Mouse (Mus musculus) hindbrain, postnatal 0 days (tissue): ENCODE measurements at regions not wholly inside any gene's neighbourhood (a gene's known extent, or its start where the extent isn't known, plus 50 kb on each side); places are given as distances from the start of the nearest gene placed in this dataset.

Experiments
- ATAC-seq: fragments of 200-750 bp; cut with Nextera tagmentation; 2 replicates; pipeline ENCODE4 v1.8.0; 2017; ENCODE audit warnings: mild to moderate bottlenecking, moderate TSS enrichment, moderate library complexity
- DNase-seq: peaks from one replicate; pipeline ENCODE4 v3.0.0-alpha.2; 2015; ENCODE audit warnings: low spot score
- H3K27ac ChIP-seq: fragments of 300-500 bp; sonication (generic); 2 replicates; pipeline ENCODE4 v1.5.1; 2014; ENCODE audit warnings: mild to moderate bottlenecking
- H3K27me3 ChIP-seq: fragments of 300-500 bp; sonication (generic); 2 replicates; pipeline ENCODE4 v1.6.1; 2014; ENCODE audit warnings: low read length, mixed read lengths; ENCODE audit not compliant: insufficient read depth
- H3K36me3 ChIP-seq: fragments of 300-500 bp; sonication (generic); 2 replicates; pipeline ENCODE4 v1.6.1; 2014; ENCODE audit warnings: low read length, mixed read lengths; ENCODE audit not compliant: insufficient read depth
- H3K4me1 ChIP-seq: fragments of 300-500 bp; sonication (generic); 2 replicates; pipeline ENCODE4 v1.6.1; 2014; ENCODE audit warnings: antibody characterized with exemption, low read length, mixed read lengths; ENCODE audit not compliant: insufficient read depth
- H3K4me2 ChIP-seq: fragments of 300-500 bp; sonication (generic); 2 replicates; pipeline ENCODE4 v1.6.1; 2014; ENCODE audit warnings: low read depth, mild to moderate bottlenecking, low read length, moderate library complexity, mixed read lengths
- H3K4me3 ChIP-seq: fragments of 300-500 bp; sonication (generic); 2 replicates; pipeline ENCODE4 v1.5.1; 2014; ENCODE audit warnings: low read length
- H3K9ac ChIP-seq: fragments of 300-500 bp; sonication (generic); replicated peaks from 2 replicates; pipeline ENCODE4 v1.6.1; 2014; ENCODE audit warnings: mild to moderate bottlenecking, low read length, moderate library complexity, mixed read lengths
- H3K9me3 ChIP-seq: fragments of 300-500 bp; sonication (generic); 2 replicates; pipeline ENCODE4 v1.6.1; 2016; ENCODE audit warnings: low read length, mixed read lengths
- CTCF ChIP-seq: IDR thresholded peaks from 2 replicates; pipeline ENCODE4 v1.5.1; 2016; ENCODE audit warnings: antibody characterized with exemption, control low read depth, low read depth
- WGBS: fragments of 180-500 bp; shearing (Covaris S2); extraction: QIAGEN DNeasy Blood & Tissue Kit; methylation state at CpG from one replicate; pipeline ENCODE4 v1.1.7; 2014; 5-methylcytosine and 5-hydroxymethylcytosine counted together

DNA sequence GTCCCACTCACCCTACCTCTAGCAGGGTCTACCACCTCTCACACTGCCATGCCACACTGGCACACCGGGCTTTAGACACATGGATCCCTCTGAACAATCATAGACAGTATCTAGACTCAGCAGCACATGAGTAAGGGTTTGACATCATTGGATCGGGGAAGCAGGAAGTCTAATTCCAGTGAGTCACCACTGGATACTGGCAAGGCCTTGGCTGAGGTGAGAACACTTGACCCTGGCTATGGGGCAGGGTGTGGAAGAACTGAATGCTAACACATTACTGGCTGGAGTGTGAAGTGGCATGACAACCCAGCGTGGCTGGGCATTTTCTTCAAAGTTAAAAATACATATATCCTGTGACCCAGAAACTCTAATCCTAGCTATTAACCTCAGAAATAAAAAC lies 114.4 kb downstream of the H2afy start:
- no peak for DNase-seq
- Histone ChIP-seq H3K9ac (no peak overlapping the region), H3K4me2 (no peak overlapping the region), H3K27me3 (no peaks in the 10 kb centered on the region), H3K4me1 (no peaks in the 10 kb centered on the region), H3K9me3 (no peaks in the 10 kb centered on the region), H3K36me3 (no peaks in the 10 kb centered on the region), H3K4me3 (no peak overlapping the region), H3K27ac (no peak overlapping the region)
- TF ChIP-seq CTCF = no peak
- WGBS = 83% methylated on average over 3 of the region's 3 CpGs
- ATAC-seq = no peak

- H3K9me3 ChIP-seq = no peaks in the 10 kb centered on the region
- no peak overlapping the region for H3K27ac ChIP-seq
- H3K9ac ChIP-seq = no peak overlapping the region
- no peaks in the 10 kb centered on the region for H3K27me3 ChIP-seq
- no peak for DNase-seq
- ATAC-seq = no peak
- H3K4me3 ChIP-seq = no peak overlapping the region
- no peak for TF ChIP-seq CTCF
- H3K36me3 ChIP-seq = no peaks in the 10 kb centered on the region
- 0 out of 2 replicates have a peak, but pooled peaks cover 4% of the 10 kb centered on the region for H3K4me1 ChIP-seq
- H3K4me2 ChIP-seq = no peak overlapping the region
These were observed 122.2 kb downstream of the H2afy start for GRCm38 (mm10) chr13:56014006-56014405.

DNA sequence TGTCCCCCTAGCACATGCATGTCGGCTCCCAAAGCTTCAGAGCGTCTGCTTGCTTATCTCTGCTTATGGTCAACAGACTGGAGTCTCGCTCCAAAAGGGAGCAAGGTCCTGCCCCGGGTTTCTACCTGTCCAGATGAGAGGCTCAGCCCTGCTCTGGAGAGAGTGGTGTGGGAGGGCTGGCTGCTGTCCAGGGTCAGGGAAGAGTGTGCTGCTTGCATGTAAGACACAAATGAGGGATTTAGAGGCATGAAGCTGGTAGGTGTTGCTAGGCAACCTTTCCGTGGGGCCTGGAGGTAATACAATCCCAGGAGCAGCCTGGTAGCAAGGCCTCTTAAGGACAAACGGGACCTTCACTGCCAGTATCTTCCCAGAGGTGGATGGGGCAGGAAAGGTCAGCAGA lies 125.7 kb downstream of the H2afy start:
- no peak overlapping the region for H3K9ac ChIP-seq
- H3K4me1 ChIP-seq = 0 out of 2 replicates have a peak, but pooled peaks cover 4% of the 10 kb centered on the region
- H3K4me2 ChIP-seq = no peak overlapping the region
- DNase-seq = peak; percentile 44
- H3K4me3 ChIP-seq = no peak overlapping the region
- peak; percentile 67; the same call in 1 of the 2 replicates for ATAC-seq
- 0 out of 2 replicates have a peak overlapping the region, but pooled peaks have one; percentile 27 for H3K27ac ChIP-seq
- H3K36me3 ChIP-seq = no peaks in the 10 kb centered on the region
- H3K9me3 ChIP-seq = no peaks in the 10 kb centered on the region
- WGBS = 38% methylated on average over 6 of the region's 6 CpGs
- TF ChIP-seq CTCF = no peak
- H3K27me3 ChIP-seq = no peaks in the 10 kb centered on the region

- Histone ChIP-seq H3K36me3 (no peaks in the 10 kb centered on the region), H3K27ac (no peak overlapping the region), H3K9ac (no peak overlapping the region), H3K4me3 (no peak overlapping the region), H3K27me3 (no peaks in the 10 kb centered on the region), H3K4me1 (0 out of 2 replicates have a peak, but pooled peaks cover 4% of the 10 kb centered on the region), H3K9me3 (no peaks in the 10 kb centered on the region), H3K4me2 (no peak overlapping the region)
- no peak for TF ChIP-seq CTCF
- DNase-seq (no peak), ATAC-seq (no peak)
- 46% methylated on average over 2 of the region's 2 CpGs for WGBS
These were observed 129.3 kb downstream of the H2afy start for GRCm38 (mm10) chr13:56006827-56007226.

DNA sequence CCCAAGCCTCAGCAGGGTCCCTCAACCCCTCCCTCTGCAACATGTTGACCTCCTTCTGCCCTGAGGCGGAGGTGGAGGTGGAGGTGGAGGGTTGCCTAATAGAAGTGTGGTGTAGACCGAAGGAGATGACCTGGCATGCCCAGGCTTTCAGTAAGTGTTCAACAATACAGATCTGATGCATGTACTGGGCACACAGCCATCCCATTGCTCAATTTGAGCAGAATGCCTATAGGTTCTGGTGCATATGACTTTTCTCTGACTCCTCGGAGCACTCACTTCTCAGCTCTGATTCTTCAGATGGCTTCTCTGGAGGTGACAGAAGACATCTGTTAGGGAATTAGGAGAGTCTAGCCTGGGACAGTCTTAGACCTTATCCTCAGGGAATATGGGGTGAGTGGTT lies 130.4 kb downstream of the H2afy start:
- DNase-seq = no peak
- H3K4me1 ChIP-seq = 0 out of 2 replicates have a peak, but pooled peaks cover 4% of the 10 kb centered on the region

GRCm38 (mm10) chr13:56003724-56004393 lies 132.3 kb downstream of the H2afy start:
- TF ChIP-seq CTCF = no peak
- Histone ChIP-seq H3K27me3 (no peaks in the 10 kb centered on the region), H3K4me2 (no peak overlapping the region), H3K27ac (no peak overlapping the region), H3K9me3 (no peaks in the 10 kb centered on the region), H3K4me1 (no peaks in the 10 kb centered on the region), H3K4me3 (no peak overlapping the region), H3K36me3 (no peaks in the 10 kb centered on the region), H3K9ac (no peak overlapping the region)
- ATAC-seq (0 out of 2 replicates have a peak, but pooled peaks have one; percentile 43), DNase-seq (peak; percentile 52)
- 66% methylated on average over 18 of the region's 18 CpGs for WGBS

More for the DNA sequence above, 130.4 kb downstream of the H2afy start:
- H3K9me3 ChIP-seq = no peaks in the 10 kb centered on the region
- no peak overlapping the region for H3K9ac ChIP-seq
- H3K27me3 ChIP-seq = no peaks in the 10 kb centered on the region
- no peak overlapping the region for H3K4me3 ChIP-seq
- H3K27ac ChIP-seq = no peak overlapping the region
- H3K36me3 ChIP-seq = no peaks in the 10 kb centered on the region
- 81% methylated on average over 3 of the region's 3 CpGs for WGBS
- H3K4me2 ChIP-seq = no peak overlapping the region
- ATAC-seq = no peak
- no peak for TF ChIP-seq CTCF

- 65% methylated on average over 4 of the region's 4 CpGs for WGBS
- Histone ChIP-seq H3K9me3 (no peaks in the 10 kb centered on the region), H3K27ac (no peak overlapping the region), H3K4me1 (no peaks in the 10 kb centered on the region), H3K27me3 (no peaks in the 10 kb centered on the region), H3K36me3 (no peaks in the 10 kb centered on the region), H3K4me2 (no peak overlapping the region), H3K9ac (no peak overlapping the region), H3K4me3 (no peak overlapping the region)
- TF ChIP-seq CTCF = no peak
- no peak for ATAC-seq
- DNase-seq = peak; percentile 23
These were observed 140.9 kb downstream of the H2afy start for GRCm38 (mm10) chr13:55995255-55995654.
